Mouse (Mus musculus): ENCODE data around the gene Gm7954. TPM values are rescaled to one million over a fixed set of nuclear protein-coding genes. Genes with fewer than 3 reads are reported as not detected.

Gm7954 gene
- not detected in 4 replicates for total RNA-seq (2023; ENCODE audit: inconsistent age)

GRCm38 (mm10) chr14:41453418-41453817 lies at the start of gene Gm7954:
Gm7954 (minus strand) TSS chr14:41453518.

GRCm38 (mm10) chr14:41489385-41489784 lies 36.1 kb upstream of the Gm7954 start, which contains the start of gene Gm3486:
Gm3486 (minus strand) TSS chr14:41489485.

DNA sequence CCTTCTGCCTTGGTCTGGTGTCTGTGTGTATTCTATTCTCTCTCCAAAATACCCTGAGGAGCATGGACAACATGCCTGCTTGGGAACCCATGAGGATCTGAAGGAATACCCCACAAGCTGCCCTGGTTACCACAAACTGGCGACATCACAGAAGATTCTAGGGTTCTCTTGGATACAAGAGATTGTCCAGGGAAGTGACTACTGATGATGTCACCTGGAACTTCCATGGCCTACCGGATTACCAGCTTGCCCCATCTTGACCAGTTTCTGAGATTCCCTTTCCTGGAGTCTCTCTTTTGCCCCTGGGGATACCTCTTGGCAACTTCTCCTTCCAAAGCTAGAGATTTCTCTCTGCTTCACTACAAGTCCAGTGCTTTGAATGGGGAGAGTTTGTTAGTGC lies 45.1 kb downstream of the Gm7954 start, which contains the start of gene Gm6482:
TSS of gene Gm6482 (minus strand) at position 101 of the 400 bp plus-strand sequence.

Other genes with a start within 250 kb of the Gm7954 start
- not detected in 4 replicates for gene Gm2832, start 174.7 kb downstream of the Gm7954 start, total RNA-seq (2023; ENCODE audit: inconsistent age)
- gene Gm5798, start 104.9 kb downstream of the Gm7954 start, total RNA-seq (2023; ENCODE audit: inconsistent age), result not detected in 4 replicates
- gene Gm7945, start 67.1 kb downstream of the Gm7954 start, total RNA-seq (2023; ENCODE audit: inconsistent age), result not detected in 4 replicates
- not detected in 4 replicates for gene Gm6482, start 45.2 kb downstream of the Gm7954 start, total RNA-seq (2023; ENCODE audit: inconsistent age)
- not detected in 4 replicates for gene Gm3486, start 36.0 kb upstream of the Gm7954 start, total RNA-seq (2023; ENCODE audit: inconsistent age)
- not detected in 4 replicates for gene Gm7970, start 102.1 kb upstream of the Gm7954 start, total RNA-seq (2023; ENCODE audit: inconsistent age)
- not detected in 4 replicates for gene 1700049E17Rik2, start 119.7 kb upstream of the Gm7954 start, total RNA-seq (2023; ENCODE audit: inconsistent age)
- gene Gm3072, start 171.1 kb upstream of the Gm7954 start, total RNA-seq (2023; ENCODE audit: inconsistent age), result not detected in 4 replicates
- not detected in 4 replicates for gene Gm3676, start 193.0 kb upstream of the Gm7954 start, total RNA-seq (2023; ENCODE audit: inconsistent age)
- not detected in 4 replicates for gene Gm8068, start 248.4 kb upstream of the Gm7954 start, total RNA-seq (2023; ENCODE audit: inconsistent age)